Mouse (Mus musculus) neutrophil, adult 59 days (primary cell): ENCODE results near the gene Eif2a. TPM values are rescaled to one million over a fixed set of nuclear protein-coding genes. Genes with fewer than 3 reads are reported as not detected.

Source experiments
- total RNA-seq, 2 experiments: library from RNA; stranded (reverse); gene quantifications; 1 replicate in 1 of 2; 2 replicates in 1 of 2; pipeline ENCODE4 v1.2.4; 2023

Gene Eif2a
- 10 to 100 TPM; 27.8 to 30.3 TPM for total RNA-seq

GRCm38 (mm10) chr3:58525652-58526407, at the start of gene Eif2a, which contains the start of gene Serp1:
Gene Eif2a, plus strand, starts transcription at chr3:58525821.
Gene Serp1, minus strand, starts transcription at chr3:58525892.

GRCm38 (mm10) chr3:58576137-58577066, 50.8 kb downstream of the Eif2a start, which contains the start of gene Selenot:
Gene Selenot, plus strand, starts transcription at chr3:58576636.

Other genes with a start within 250 kb of the Eif2a start
- 10 to 100 TPM; 30.3 to 33.3 TPM for gene Tsc22d2, start 111.1 kb upstream of the Eif2a start, total RNA-seq
- gene Serp1, start 71 bp downstream of the Eif2a start, total RNA-seq: 100 to 1,000 TPM in 1 of 2 experiments, 10 to 100 TPM in 1; 96.8 to 118 TPM
- gene Selenot, start 50.8 kb downstream of the Eif2a start, total RNA-seq: 10 to 100 TPM; 75.6 to 87.6 TPM
- gene Erich6, start 111.4 kb downstream of the Eif2a start, total RNA-seq: not detected
- 10 to 100 TPM; 18.4 to 25.5 TPM for gene Siah2, start 166.6 kb downstream of the Eif2a start, total RNA-seq